Mouse (Mus musculus) layer of hippocampus, adult 9-11 months (tissue): ENCODE measurements around the gene Izumo1.

Experiments
- DNase-seq: peaks from one replicate; pipeline ENCODE4 v3.0.0; 2022

The Izumo1 gene

DNA sequence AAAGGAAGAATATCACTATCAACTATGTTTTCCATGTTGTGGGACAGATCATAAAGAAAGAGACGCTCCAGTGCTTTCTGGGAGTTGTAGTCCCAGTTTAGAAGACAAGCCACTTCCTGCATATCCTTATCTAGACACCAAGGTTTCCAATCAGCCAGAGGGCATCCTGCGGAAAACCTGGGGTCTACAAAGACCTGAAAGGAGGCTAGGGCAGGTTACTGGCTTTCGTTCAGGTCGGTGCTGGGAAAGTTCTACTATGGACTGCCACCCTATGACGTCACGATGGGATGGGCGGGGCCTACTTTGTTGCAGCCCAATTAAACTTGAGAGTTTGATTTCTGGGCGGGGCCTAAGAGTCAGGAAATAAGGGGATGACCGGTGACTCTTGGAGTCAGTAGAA, at the start of gene Izumo1:
Gene Izumo1, plus strand, starts transcription at position 369 of the 400 bp plus-strand sequence.
- DNase-seq: no peak

DNA sequence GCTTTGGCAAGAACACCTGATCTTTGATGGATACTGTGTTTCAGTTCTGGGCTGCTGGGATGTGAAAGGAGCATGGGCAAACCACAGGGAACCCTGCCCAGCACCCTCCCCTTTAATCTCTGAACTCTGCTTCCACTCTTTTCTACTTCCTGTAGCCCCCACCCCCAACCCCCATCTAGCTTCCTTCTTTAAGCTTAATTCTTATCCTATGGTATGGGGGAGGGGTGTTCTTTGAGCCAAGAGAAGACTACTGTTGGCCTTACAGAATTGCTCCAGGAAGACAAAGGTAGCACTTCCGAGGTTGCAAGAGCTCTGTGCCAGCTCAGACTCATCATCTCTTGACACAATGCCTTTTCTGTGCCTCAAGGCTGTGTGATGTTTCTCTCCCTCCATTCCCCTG, 49.6 kb upstream of the Izumo1 start:
- DNase-seq: no peak

DNA sequence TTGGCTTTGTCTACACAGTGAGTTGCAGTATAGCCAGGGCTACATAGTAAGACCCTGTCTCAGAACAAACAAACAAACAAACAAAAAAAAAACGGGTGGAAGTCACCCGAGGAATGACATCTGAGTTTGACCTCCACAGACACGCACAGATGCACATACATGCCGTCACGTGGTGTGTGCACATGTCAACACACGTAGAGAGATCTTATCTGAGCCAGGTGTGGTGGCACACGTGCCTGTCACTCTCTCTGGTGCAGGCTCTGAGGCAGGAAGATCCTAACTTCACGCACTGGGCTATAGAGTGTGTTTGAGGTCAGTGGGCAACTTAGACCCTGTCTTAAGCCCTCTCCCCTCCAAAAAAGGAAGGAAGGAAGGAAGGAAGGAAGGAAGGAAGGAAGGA, 47.7 kb upstream of the Izumo1 start:
- no peak for DNase-seq

DNA sequence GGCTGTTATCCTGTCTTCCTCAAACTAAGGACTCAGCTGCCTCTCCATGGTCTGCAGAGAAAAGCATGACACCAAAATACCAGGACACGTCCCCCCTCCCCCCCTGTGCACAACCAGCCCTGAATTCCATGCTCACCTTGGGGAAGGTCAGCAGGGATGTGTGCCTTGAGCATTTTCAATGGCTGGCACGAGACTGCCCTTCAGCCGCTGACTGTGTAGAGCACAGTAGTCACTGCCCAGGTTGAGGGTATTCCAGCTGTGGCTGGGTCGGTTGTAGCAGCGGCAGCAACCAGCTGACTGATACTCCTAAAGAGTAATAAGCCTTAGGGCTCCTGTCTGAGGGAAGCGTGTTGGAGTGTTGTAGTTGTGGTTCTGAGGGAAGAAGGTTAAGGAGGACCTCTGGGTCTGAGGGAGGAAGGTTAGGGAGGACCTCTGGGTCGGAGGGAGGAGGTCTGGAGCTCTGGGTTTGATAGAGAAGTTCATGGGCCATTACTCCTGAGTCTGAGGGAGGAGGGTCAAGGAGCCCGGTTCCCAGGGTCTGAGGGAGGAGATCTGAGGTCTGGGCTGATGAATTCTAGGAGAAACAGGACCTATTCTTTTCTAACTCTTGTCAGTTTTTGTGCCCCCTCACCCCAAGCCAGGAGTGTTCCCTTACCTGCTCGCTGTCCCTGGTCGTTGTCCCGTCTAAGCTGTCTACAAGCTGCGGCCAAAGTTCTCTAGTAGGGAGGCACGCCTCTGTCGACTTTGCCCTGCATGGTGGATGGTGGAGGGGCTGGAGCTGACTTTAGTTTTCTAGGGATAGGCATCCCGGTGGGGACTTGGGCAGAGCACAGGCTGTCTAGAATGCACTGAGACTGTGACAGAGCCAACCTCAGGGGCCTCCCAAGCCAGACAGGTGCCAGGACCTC, 46.9 kb upstream of the Izumo1 start:
- DNase-seq: no peak

DNA sequence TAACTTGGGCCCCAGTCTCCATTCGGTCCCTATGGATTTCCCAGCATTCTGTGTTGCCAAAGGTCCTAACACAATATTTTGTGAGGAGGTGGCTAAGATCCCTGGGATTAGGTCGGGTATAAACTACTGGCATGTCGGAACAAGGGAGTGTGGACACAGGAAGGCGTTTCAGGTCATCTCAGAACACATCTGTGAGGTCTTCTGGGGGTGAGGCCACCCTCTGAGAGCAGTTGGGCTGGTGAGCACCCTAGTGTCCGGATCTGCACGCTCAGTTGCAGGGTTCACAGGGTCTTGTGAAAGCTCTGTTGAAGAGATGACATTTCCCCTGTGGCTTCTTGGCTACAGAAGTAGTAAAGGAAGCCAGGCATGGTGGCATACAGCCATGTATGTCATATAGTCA, 35.7 kb upstream of the Izumo1 start:
- DNase-seq: no peak

DNA sequence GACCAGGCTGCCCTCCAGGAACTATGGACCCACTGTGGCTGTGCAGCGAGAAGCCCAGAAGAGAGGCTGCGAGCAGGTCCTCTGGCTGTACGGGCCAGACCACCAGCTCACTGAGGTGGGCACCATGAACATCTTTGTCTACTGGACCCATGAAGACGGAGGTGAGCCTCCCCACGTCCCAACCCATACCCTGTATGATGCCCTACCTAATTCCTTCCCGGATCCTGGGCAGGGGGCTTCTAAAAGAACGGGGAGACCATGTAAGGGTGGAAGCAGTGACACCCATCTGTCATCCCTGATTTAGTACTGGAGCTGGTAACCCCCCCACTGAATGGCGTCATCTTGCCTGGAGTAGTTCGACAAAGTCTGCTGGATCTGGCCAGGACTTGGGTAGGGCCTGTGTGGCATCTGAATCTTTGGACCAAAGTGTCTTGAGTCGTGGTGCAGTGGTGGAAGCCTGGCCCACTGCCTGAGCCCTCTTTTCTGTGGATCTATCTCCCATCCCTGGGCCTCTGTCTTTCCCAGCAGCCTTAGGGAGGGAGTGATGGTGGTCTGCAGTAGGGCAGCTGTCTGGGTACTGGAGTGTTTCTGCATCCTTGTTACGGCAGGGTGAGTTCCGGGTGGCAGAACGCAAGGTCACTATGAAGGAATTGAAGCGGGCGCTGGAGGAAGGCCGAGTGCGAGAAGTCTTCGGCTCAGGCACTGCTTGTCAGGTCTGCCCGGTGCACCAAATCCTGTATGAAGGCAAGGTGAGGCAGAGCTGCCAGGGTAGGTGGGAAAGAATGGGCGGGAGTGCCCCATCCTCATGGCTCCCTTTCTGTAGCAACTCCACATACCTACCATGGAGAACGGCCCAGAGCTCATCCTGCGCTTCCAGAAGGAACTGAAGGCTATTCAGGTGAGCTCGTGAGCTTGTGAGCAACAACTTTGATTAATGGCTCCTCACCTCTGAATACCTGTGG, 33.7 kb upstream of the Izumo1 start:
- DNase-seq: no peak

DNA sequence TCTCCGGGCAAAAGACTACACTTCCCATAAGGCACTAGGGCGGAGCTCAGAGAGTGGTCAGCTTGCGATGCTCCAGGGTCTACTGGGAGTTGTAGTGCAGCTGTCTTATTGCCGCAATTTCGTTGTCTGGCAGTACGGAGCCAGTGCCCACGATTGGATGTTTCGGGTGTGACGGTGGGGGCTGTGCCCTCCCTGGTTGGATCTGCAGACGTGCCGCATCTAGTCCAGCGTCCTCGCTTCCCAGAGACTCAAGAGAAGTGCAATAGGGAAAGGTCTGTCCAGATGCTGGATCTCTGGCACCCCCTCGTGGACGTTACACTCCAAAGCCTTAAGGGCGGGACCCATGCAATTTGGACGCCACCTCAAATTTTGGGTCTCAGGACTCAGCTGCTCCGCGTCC, 32.4 kb upstream of the Izumo1 start:
- peak; percentile 99 for DNase-seq

DNA sequence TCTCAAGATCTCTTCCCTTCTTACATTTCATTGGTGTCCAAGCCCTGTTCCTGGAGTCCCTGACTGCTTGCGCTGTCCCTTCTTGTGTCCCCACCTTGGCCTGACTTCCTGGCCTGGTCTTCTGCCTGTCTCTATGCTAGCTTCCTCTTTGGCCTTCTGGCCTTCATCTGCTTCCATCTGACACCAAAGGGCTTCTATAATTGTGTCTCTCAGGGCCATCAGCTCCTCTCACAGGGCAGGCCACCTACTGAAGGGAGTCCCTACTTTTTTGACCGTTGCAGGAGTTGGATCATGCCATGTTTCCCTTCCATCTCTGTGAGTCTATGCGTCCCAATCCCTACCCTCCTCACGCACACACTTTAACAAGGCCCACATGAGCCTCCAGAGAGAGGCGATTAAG, 31.7 kb upstream of the Izumo1 start:
- no peak for DNase-seq

DNA sequence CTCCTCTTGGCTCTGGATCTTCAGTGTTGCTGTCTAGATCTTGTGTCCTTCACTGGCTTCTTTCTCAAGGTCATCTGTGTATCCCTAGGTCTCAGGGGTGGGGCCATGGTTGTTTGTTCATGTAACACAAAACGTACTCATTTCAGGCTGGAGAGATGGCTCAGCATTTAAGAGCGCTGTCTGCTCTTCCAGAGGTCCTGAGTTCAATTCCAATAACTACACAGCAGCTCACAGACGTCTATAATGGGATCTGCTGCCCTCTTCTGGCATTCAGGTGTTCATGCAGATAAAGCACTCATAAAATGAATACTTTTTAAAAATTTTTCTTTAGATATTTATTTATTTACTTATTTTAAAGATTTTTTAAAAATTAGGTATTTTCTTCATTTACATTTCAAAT, 30.7 kb upstream of the Izumo1 start:
- DNase-seq: no peak

DNA sequence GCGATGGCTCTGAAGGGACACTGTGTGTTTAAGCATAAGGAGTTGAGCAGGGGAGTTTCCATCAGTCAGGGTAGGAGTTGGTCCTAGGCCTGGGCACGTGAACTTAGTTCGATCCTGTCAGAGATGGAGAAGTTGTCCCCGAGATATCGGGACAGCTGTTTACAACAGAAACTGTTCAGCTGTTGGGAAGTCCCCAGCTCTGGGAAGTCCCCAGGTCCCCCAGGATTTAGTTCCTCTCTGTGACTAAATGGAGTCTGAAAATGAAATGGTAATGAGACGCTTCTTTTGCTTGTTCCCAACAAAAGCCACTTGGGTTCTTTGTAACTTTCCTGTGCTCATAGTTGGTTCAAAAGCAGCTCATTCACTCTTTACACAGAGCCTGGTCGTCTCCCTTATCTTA, 29.7 kb upstream of the Izumo1 start:
- no peak for DNase-seq

DNA sequence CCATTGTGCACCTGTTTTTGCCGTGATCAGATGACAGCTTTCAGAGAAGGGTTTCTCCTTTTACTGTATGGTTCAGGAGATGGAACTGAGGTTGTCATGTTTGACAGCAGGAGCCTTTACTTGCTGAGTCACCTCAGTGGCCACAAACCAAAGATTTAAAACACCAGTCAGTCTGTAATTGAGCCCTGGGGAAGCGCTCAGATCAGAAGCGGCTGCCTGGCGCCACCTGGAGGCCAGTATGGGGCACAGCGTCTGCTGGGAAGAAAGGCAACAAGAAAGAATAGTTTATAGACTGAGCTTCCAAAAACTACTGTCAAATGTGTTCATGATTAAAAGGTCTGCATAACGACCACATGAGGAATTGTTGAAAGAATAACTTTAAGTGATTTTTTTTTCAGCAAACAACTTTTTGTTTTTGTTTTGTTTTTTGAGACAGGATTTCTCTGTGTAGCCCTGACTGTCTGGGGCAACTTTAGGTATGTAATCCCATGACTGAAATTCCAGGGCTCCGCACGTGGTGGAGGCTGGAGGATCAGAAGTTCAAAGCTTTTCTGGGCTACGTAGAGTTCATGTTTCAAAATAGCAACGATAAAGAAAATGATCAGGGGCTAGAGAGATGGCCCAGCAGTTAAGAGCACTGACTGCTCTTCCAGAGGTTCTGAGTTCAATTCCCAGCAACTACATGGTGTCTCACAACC, 28.3 kb upstream of the Izumo1 start:
- no peak for DNase-seq

DNA sequence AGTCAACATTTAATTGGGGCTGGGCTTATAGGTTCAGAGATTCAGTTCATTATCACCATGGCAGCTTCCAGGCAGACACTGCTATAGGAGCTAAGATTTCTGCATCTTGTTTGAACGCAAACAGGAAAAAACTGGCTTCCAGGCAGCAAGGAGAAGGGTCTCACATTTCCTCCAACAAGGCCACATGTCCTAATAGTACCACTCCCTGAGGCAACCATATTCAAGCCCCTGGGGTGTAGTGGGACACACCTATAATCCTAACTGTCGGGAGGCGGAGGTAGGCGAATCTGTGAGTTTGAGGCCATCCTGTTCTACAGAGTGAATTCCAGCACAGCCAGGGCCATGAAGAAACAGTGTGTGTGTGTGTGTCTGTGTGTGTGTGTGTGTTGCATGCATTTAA, 26.4 kb upstream of the Izumo1 start:
- DNase-seq: no peak

DNA sequence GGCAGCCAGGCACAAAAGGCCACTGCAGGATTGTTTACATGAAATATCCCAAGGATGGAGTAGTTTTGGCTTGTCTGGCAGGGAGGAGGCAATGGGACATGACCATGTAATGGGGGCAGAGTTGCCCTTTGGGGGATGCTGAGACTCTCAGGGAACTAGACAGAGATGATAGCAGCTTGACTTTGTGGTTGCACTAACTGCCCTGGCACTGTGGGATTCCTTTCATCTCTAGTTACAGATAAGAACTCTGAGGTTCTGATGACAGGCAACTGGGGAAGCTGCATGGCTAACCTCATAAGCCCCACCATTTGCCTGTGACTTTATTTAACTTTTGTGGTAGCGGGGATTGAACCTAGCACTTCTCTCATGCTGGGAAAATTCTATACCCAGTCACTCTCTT, 25.5 kb upstream of the Izumo1 start:
- DNase-seq: no peak

DNA sequence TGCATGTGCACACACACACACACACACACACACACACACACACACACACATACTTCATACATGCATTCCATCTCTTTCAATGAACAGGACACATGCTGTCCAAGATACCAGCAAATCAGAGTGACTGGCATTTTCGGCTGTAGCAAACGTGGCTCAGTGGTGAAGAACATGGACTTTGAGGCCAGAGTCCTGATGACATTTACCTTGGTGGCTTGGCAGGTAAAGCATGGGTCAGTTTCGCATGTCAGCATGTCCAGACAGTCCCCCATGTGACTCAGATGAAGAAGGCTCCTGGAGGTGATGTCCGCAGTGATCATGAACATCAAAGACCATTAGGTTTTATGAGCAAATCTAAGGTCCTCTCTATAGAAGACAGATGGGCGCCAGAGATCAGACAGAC, 24.6 kb upstream of the Izumo1 start:
- DNase-seq: no peak

DNA sequence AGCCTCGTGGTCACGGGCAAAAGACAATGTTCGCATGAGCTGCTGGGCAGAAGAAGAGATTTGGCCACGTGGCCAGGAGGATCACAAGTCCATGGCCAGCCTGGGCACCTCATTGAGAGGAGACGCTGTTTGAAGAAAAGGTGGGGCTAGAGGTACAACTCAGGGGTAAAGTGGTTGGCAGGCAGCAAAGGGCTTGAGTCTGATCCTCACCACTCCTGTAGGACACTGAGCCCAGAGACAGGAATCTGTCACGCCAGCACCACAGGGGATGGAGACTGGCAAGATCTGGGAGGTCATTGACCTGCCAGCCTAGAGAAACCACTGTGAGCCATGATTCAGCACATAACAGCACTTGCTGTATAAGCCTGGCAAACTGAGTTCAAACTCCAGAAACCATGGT, 24.1 kb upstream of the Izumo1 start:
- no peak for DNase-seq

DNA sequence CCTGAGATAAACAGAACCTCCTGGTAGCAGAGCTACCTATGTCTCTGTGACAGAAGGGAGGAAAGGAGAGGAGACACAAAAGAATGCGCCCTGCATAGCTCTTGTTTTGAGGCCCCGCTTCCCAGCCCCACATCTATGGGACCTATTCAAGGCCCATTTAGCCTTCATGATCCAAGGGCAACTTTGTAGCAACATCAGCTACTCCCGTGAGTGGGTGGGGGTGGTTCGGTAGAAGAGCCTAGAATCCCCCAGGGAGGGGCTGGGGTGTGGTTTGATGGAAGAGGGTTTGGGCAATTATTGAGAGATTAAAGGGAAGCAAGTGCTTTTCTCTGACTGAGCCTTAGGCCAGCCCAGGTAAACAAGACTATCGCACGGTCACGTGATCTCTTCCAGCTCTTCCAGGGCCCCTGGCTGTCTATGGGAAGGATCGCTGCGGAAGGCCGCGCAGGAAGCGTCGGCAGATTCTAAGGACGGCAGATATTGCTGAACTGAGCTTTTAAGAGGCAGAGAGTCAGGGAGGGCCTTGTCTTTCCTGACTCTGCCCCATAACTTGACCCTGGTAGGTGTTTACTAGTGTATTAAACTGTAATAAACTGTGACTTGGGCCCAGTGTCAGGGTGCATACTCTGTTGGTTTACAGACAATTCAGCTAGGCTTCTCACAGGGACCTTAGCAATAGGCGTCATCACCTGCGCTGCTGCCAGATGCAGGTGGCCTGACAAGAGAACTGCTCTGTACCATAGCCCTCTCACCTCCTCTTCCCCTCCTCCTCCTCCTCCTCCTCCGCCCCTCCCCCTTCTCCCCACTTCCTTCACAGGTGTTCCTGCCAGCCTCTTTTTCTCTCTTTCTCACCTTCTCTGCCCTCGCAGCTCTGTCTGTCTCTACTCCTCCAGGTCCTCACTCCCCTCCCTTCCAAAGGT, 22.4 kb upstream of the Izumo1 start:
- DNase-seq: no peak

DNA sequence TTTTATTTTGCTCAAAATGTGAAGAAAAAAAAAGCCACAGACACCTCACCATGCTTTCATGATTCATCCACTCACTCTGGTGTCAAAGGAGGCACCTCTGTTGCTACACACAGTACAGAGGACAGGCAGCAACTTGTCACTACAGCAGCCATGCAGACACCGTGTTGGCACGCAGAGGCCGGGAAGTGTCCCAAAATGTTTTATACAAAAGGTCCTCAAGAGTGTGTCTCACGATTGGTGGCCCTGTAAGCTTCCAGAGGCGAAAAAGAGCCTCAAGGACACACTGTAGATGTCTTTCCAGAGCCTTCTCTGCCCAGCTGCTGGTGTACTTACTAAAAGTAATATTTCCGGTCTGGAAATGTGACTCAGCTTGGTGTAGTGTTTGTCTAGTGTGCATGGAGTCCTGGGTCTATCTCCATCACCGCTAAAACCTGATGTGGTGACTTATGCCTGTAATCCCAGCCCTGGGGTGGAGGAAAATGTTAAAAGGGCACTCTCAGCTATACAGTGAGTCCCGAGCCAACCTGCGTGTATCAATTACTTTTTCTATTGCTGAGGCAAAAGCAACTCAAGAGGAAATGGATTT, 15.8 kb upstream of the Izumo1 start:
- DNase-seq: no peak

DNA sequence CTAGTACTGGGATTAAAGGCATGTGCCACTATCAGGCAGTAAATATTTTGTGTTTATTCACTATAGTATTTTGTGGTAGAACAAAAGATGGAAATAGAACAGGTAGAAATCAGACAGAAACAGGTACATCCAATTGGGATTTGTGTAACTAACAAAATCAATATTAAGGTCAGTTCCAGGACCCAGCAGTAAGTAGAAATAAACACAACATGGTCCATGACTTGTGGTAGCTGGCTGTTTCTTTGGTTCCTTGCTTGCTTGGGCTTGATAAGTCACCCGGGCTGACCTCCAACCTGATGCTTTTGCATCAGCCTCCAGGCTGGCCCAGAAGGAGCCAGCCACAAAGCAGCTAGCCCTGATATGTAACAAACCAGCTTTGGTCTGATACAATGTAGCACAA, 12.1 kb upstream of the Izumo1 start:
- no peak for DNase-seq

DNA sequence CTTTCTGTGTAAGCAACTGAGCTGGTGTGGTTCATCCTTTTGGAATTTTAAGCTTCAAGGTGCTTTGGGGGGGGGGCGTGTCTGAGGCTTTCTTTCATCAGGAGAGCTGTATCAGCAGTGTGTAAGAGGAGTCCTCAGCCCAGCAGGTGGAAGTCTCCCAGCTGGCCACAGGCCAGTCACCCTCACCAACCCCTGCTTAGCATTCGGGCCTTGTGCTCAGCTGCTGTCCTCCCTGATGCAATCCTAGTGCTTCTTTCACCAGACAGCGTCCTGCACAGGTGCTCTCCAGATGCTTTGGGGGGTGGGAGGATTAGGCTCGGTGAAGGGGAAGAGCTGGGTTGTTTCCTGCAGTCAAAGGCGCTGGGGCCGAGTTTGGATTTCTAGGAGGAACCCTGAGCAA, 5.3 kb upstream of the Izumo1 start:
- no peak for DNase-seq

DNA sequence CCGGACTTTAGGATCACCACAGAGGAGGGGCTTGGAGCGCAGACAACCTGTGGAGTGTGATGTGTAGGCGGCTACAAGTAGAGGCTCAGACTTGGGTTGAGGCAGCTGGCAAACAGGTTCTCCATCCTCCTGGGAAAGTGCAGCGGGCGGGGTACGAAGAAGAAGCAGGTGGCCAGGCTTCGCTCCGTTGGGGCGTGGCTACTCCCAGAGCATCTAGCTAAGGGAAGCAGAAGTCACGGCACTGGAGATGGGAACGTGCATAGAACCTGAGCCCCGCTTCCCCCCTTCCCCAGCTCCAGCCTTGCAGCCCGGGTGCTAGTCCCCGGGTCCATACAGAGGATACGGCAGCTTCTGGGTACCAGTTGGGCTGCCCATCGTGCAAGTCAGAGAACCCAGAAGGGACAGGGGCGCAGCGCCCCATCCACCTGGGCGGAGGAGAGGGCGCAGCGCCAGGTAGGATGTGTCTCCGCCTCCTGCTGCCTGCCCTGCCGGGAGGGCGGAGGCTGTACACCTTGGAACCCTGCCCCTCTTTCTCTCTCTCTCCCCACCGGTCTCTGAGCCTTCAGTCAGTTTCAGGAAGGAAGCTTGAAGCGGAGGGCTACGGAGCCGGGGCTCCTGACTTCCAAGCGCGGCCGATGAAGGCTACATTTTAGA, 4.4 kb upstream of the Izumo1 start, which contains the start of gene Fut1:
Gene Fut1, plus strand, starts transcription at position 248 of the 654 bp plus-strand sequence.
- DNase-seq: no peak

DNA sequence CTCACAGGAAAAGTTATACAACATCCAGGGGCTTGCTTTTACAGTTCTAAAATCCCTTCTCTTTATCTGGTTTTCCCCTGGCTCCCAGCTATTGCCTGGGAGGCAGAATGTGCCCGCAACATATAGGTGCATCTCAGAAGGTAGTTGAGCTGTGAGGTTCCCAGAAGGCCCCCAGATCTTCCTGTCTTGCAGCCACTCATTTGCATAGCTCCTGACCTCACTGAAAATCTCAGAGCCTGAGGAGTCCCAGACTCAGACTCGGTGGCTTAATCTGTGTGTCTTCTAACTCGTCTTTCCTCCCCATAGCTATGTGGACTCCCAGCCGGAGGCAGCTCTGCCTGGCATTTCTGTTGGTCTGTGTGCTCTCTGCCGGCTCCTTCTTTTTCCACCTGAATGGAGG, 3.3 kb upstream of the Izumo1 start:
- DNase-seq: no peak
